Mouse (Mus musculus): ENCODE measurements around the gene Traf4.

DNA sequence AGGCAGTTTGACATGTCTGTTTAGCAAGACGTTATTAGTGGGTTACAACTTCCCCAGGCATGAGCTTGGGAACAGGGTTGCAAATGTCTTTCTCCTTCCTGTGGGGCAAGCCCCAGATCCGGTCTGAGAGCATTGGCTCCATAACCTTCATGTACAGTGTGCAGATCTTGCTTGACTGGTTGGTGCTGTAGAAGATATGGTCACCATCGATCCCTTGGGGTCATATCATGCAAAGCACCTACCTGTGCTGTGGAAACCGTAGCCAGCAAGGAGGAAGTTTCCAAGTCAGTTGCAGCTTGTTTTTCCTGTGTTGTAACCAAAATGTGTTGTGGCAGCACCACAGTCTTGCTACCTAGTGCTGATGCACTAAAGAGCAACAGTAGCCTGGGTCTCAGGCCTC is 38.6 kb downstream of the Traf4 start:
- TF ChIP-seq CTCF (IDR thresholded peaks at IDR 0.05; ENCODE audit: low read depth) (no peak), EP300 (IDR thresholded peaks at IDR 0.05; ENCODE audit: low read depth) (no peak)

Data from liver, embryonic 14.5 days (tissue).